Mouse (Mus musculus) NIH3T3 (cell line): Measurements from ENCODE around the gene Vkorc1l1.
"Not testable (repeated sequence)": the region's sequence is repeated elsewhere in the genome, so short reads cannot be mapped to it uniquely, and the experiment has no call there.

Experiments used
- DNase-seq: peaks from one replicate; pipeline ENCODE4 v3.0.0-alpha.2; 2012; ENCODE audit warnings: low read depth

The Vkorc1l1 gene

DNA sequence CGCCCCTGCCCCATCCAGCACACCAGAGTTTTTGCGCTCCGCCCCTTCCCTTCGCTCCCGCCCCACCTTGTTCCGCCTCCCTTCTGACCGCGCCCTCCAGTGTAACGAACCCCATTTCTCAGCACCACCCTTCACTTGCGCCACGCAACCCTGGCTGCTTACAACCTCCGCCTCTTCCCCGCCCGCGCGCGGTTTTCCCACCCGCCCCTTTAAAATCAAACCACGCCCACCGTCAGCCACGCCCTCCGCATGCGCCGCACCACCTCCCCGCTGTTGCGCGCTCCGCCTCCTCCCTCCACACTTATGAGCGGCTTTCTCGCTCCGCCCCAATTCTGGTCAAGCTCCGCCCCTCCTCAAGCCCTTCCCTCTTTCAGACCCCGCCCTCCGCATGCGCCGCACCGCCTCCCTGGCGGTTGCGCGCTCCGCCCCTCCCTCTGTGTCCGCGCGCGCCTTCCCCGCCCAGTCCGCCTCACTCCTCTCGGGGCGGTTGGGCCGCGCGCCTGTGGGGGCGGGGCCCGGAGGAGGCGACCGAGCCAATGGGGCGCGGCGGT is at the start of gene Vkorc1l1:
Gene Vkorc1l1 (plus strand): TSS at position 476 of the 551 bp plus-strand sequence.
- DNase-seq, result peak; percentile 99

DNA sequence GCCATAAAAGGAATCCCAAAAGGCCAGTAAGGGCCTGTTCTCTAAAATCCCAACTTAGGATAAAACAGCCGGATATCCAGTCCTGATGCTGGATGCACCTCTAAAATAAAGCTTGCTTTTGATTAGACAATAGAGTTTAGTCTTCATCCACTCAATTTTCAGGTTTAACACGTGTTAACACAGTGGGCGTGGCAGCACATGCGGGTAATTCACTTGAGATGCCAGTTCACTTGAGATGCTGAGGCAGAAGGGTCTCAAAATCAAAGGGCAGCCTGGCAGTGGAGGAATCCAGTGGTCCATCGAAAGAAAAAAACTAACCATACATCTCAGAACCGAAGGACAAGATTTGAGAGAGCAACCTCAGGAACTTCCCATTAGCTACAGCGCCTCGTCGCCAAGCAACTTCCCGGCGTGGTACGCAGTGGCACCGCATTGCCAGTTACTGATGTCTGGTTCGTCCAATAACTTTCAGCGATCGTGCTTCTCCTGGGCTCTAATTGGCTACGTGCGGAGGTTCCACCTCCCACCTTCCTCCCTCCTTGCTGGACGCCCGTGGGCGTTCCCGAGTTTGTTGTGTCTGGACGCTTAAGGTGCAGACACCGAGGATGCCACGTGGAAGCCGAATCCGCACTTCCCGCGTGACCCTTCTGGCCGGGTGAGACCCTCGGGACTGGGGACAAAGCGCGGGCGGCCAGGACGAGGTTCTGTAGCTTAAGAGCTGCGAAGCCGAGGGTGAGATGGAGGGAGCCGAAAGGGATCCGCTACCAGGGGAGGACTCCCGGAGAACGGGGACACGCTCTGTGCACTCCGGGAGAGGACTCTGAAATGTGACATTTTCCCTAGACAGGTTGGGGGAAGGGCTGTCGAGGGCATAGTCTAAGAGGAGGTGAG is 46.3 kb upstream of the Vkorc1l1 start, which contains the start of gene Zbed5:
Gene Zbed5 (plus strand): TSS at position 526 of the 891 bp plus-strand sequence.
- DNase-seq, result peak; percentile 96

DNA sequence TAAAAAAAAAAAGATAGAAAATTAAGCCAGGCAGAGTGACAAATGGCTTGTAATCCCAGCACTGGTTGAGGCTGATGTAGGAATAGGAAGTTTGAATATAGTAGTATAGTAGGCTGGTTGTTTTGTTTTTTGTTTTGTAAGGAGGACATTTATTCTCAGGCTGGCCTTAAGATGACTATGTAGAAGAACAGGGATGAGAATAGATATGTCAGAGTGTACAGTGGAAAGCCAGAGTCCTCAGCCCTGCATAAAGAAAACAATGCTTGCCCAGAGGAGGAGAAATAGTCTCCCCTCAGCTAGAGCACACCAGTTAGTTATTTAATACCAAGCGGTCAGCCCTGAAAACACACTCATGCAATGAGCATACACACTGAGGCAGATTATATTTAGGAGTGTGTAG is 43.3 kb upstream of the Vkorc1l1 start, which contains the start of gene Phkg1:
Gene Phkg1 (minus strand): TSS at position 101 of the 400 bp plus-strand sequence.
- DNase-seq, result no peak

GRCm38 (mm10) chr5:129907775-129908174 is 34.0 kb upstream of the Vkorc1l1 start:
- DNase-seq, result no peak

- DNase-seq, result peak; percentile 93
Observed at GRCm38 (mm10) chr5:129908242-129908965, 33.4 kb upstream of the Vkorc1l1 start, which contains the start of gene Nupr1l. TSS of gene Nupr1l (plus strand) at chr5:129908540.

GRCm38 (mm10) chr5:129909147-129909546 is 32.6 kb upstream of the Vkorc1l1 start:
- no peak for DNase-seq

DNA sequence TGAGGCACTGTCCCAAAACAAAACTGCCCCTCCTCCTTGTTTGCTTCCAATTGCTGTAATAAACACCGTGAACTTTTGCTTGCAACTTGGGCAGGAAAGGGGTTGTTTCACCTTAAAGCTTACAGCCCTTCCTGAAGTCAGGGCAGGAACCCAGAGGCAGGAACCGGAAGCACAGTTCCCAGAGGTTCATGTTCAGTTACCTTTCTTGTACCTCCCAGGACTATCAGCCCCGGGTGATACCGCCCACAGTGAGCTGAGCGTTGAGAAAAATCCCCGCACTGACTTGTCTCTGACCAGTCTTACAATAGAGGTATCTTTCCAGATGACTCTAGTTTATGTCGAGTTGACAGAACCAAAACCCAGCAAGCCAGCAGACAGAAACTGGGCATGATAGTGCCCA is 32.2 kb upstream of the Vkorc1l1 start:
- no peak for DNase-seq

- peak; percentile 76 for DNase-seq
Observed at GRCm38 (mm10) chr5:129914024-129914423, 27.7 kb upstream of the Vkorc1l1 start.

DNA sequence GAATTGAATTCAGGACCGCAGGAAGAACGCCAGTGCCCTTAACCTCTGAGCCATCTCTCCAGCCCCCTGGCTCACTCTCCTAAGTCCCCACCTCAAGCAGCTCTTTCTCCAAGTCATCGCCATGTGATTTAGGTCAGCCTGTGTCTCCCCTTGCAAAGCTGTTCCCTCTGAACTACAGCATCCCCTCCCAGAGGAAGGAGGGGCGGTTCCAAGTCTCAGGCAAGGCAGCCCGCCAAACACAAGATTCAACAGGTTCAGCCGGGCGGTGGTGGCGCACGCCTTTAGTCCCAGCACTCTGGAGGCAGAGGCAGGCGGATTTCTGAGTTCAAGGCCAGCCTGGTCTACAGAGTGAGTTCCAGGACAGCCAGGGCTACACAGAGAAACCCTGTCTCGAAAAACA is 26.3 kb upstream of the Vkorc1l1 start:
- DNase-seq, result not testable (repeated sequence)

DNA sequence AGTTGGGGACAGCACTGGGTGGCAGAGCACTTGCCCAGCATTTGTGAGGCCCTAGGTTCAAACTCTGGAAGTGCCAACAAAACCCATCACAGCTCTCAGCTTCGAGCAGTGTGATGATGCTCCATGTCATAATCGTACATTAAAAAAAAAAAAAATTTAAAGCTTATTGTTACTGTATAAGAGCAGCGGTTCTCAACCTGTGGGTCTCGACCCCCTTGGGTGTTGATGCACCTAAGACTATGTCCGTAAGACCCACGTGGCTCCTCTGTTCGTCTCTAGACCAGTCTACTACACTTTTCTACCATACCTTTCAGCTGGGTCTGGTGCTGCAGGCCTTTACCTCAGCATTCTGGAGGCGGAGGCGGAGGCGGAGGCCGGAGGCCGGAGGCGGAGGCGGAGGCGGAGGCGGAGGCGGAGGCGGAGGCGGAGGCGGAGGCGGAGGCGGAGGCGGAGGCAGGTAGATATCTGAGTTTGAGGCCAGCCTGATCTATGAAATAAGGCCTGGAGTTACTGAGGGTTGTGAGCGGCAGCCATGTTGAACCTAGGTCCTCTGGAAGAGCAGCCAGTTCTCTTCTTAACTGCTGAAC is 23.6 kb upstream of the Vkorc1l1 start:
- no peak for DNase-seq

DNA sequence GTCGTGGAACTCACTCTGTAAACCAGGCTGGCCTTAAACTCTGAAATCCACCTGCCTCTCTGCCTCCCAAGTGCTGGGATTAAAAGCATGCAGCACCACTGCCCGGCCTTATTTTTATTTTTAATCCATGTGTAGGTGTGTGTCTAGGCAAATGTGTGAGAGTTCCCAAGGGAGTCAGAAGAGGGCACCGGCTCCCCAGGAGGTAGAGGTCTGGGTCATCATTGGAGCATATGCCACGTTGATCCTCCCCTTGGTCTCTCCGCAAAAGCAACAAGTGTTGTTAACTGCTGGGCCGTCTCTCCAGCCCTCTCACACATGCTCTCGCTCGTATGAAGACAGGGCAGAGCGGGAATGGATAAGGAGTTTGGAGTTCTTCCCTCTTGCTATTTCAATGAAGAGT is 23.0 kb upstream of the Vkorc1l1 start:
- no peak for DNase-seq

DNA sequence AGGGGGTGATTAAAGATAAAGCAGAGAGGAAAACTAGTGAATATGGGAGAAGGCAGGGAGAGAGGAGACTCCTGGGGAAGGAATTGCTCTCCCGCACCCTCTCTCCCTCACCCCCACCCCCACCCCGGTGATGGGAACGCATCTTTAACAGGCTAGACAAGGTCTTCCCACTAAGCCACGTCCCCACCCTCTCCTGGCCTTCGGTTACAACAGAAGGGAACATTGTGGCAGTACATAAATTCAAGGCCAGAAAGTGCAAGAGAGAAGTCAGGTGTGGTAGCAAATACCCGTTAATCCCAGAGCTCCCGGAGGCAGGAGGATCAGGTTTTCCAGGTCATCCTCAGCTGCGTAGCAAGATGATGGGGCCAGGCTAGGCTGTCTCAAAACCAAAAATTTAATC is 22.4 kb upstream of the Vkorc1l1 start:
- DNase-seq, result no peak

DNA sequence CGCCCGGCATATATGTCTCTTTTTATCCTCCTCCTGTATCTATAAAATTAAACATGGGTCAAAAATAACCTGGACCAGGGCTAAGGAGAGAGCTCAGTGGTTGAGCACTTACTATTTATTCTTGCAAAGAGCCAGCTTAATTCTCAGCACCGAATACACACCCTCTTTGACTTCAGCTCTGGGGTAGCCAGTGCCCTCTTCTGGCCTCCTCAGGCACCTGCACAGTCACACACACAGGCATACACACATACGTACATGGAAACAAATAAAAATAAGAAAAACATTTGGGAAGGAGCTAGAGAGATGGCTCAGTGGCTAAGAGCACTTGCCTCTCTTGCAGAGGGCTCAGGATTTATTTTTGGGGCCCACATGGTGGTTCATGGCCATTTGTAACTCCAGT is 19.8 kb upstream of the Vkorc1l1 start:
- no peak for DNase-seq

DNA sequence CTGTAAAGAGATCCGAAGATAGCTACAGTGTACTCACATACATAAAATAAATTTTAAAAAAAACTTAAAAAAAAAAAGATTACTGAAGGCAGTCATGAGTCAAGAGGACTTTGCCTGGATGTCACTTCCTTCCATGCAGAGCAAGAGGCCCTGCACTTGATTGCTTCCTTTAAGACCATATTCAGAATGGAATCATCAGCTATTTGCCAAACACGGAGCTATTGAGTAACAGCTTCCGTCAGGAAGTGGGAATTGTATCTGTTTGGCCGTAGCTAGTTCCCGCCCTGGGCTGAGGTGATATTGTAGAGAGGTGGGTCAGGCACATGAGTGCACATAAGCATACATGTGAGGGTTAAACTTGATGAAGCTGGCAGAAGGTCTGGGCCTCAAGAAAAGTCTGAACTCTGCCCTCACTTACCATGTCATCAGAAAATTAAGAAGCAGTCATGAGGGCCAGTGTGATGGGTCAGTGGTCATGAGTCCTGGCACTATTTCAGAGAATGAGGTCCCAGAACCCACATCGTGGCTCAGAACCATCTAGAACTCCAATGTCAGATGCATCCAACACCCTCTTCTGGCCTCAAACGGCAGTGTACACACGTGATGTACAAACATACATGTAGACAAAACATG is 16.8 kb upstream of the Vkorc1l1 start:
- DNase-seq, result no peak

GRCm38 (mm10) chr5:129925933-129926332 is 15.8 kb upstream of the Vkorc1l1 start:
- DNase-seq, result no peak

DNA sequence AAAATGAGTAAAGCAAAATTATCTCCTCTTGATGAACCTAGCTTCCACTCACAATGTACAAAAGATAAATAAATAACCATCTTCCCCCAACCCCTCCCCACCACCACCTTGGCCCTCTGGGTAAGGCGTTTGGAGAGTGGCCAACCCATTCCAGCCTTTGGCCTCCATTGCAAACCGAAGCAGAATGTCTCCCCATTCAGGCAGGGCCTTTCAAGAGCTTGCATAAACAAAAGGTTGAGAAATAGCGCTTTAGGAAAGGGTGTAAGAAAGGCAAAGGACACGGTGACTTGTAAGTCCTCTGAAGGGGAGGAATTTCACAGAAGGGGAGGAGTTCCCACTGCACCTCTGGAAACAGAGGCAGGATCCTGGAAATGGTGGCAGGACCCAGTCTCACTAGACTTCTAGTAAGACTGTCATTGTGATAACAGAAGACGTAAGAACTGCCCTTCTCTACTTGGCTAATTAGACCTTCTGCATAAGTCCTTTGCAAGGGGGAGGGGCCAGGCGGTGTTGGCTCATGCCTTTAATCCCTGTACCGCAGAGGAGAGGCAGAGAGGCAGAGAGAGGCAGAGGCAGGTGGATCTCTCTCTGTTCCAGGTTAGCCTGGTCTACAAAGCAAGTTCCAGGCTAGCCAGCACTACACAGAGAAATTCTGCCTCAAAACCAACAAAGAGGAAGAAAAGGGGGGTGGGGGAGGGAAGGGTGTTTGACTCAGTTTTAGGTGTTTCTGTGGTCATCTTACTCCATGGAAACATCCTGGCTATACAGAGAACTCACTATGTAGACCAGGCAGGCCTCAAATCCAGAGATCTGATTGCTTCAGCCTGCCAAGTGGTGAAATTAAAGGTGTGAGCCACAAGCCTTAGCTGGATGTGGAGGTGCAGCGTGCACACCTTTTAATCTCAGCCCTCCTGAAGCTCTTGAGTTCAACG is 11.6 kb upstream of the Vkorc1l1 start:
- DNase-seq, result peak; percentile 60

DNA sequence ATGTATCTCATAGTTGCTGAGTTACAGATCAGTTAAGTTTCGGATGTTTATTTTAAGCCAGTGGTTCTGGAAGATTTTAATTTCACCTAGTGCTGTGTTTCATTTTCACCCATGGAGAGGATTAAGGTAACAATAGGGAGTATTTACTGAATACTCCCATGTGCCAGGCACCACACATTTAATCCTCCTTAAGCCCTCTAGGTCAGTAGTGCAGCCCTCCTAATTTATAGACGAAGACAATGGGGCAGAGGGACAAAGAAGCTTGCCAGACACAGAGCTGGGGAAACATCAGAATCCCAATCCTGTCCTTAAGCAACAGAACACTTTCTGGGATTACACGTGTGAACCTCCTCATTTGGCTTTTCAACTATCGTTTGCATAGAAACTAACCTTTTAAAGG is 4.8 kb upstream of the Vkorc1l1 start:
- no peak for DNase-seq

DNA sequence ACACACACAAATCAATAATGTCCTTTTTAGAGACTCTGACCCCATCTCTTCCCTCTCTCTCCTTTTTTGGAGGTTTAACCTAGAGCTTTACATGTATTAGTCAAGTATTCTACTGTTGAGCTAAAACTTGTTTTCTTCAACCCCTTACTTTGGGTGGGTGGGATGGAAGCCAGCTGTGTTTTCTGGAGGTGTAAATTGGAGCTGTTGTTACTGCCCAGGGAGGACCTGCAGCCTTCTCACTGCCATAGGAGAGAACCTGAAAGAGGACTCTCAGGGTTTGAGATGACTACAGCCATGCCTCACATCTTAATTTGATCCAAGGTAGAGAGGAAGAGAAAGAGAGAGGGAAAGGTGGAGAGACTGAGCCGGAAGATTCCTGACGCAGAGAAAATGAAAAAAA is 1.5 kb upstream of the Vkorc1l1 start:
- no peak for DNase-seq

DNA sequence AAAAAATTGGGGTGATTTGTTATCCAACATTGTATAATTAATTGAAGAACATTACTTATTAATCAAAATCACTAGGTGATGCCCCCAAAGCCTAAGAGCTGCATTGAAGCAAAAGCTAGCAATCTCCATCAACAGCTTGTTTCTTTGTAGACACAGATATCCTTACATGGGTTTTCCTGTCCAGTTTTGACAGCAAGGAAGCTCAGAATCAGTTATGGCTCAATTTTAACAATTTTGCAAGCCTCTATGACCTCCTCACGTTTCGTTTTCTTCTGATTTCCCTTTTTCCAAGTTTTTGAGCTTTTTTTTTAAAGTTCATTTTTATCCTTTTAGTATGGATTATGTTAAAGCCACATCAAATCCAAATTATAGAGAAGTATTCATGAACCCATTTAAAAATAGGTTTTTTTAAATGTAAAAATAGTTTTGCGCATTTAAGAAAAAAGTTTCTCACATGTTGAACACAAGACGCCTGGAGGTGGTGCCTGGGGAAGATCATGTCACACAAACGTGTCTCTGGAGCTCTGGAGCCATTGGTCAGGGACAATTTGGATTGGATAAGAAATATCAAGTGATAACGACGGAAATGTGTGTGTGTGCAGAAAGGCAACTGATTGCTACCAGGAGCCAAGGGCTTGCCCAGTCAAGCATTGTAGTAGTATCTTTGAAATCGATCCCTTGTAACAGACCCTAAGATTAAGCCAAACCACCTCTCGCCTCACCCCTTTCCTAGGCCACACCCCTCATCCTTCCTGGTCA is 855 bp upstream of the Vkorc1l1 start:
- DNase-seq, result peak; percentile 30
